Mouse (Mus musculus) C3H10T1/2 (cell line): ENCODE results near the gene Magel2. TPM values are rescaled to one million over a fixed set of nuclear protein-coding genes. Genes with fewer than 3 reads are reported as not detected.

Source experiments
- polyA plus RNA-seq, 2 experiments: library from polyadenylated mRNA; unstranded; fragments of >200 nt; fragmentation: generic; extraction: Trizol; gene quantifications; one replicate each; pipeline ENCODE4 v1.2.1; 2012; ENCODE audit warnings: missing spikeins in 2 of 2

Gene Magel2
- polyA plus RNA-seq, result not detected

DNA sequence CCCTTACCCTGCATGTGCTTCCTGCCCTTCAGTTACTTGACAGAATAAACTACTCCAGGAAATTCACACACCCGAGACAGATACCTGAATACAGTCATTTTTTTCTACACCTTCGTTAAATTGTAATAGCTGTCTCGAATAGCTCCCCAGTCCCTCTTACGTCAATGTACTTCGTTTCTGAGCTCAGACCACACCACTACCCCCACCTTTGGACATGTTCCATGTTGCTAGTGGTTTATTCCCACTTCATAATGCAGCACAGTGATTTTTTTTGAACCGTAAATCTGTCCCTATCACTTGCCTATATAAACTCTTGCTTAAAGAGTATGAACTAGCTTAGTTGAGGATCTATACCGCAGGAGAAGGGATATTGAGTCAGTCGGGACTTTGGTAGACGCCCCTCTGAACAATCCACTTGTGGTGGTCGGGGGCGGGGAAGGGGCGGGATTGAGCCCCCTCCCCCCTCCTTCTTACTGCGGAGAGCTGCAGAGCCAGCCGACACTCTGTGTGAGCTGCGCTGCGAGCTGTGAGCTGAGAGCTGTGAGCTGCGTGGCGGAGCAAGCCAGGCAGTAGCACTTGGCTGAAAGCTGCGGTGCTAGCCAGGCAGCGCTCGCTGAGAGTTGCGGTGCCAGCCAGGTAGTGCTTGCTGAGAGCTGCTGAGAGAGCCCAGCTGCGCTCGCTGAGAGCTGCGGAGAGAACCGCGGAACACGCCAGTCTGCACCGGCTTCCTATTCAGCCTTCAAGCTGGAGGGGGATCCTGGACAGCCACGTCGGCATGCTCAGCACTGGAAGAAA is at the start of gene Magel2:
TSS of gene Magel2 (plus strand) at position 501 of the 795 bp plus-strand sequence.

DNA sequence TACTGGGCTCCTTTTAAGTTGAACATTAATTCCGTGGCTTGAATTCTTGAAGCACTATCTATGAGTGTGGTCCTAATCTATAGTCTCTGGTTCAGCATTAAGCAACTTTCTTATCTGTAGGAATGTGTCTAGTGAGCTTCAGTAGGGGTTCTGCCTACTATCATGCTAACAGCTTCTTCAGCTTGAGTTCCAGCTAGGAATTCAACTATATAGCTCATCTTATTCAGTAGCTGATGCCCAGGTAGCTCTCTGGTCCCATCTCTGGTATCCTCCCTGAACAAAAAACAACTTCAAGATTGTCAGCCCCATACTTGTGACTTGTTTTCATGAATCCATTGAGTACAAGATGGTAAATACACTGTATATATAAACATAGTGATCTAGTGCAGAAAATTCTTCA is 30.5 kb upstream of the Magel2 start, which contains the start of gene Ndn:
TSS of gene Ndn (plus strand) at position 301 of the 400 bp plus-strand sequence.

DNA sequence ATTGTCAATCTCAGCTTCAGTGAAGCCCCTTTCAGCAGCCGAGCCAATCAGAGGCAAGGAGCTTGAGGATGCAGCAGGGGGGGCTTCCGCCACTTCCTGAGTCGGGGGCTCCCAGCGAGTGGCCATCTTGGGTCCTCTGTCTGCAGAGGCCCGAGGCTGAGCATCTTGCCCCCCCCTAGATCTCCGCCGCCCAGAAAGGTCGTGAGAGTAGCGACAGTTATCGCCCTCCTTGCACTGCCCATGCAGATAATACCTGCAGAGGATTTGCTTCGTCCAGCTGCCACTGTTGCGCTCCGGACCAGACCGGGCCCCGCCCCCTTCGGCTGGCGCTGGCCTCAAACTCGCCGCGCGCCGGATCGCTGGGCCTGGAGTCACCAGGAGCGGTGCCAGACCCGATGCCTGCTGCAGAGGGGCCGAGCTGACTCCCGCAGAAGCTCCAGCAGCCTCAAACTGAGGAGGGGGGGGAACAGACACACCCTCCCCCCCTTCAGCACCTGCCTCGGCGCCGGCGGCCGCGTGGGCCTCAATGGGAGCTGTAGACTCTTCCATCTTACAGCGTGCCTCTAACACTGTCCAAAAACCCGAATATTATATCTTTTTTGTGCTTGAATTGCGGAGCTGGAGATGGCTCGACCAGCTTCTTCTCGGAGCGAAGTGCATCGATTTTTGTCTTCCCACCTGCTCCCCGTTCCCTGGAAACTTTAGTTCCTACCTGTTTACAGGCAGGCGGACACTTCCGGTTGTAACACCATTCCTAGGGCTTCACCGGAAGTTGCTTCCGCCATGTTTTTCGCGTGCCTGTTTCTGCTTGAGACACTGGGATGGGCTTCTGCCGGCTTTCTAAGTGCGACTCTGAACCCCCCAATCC is 42.9 kb downstream of the Magel2 start, which contains the start of gene Mkrn3:
TSS of gene Mkrn3 (minus strand) at position 647 of the 868 bp plus-strand sequence.

Other genes with a start within 250 kb of the Magel2 start
- gene Ndn, start 30.4 kb upstream of the Magel2 start, polyA plus RNA-seq, result under 1 TPM; 0.05 to 0.13 TPM
- gene Mkrn3, start 43.1 kb downstream of the Magel2 start, polyA plus RNA-seq, result 1 to 10 TPM in 1 of 2 experiments, under 1 TPM in 1; 0.11 to 1.1 TPM
- 1 to 10 TPM; 1.7 to 2.9 TPM for gene Peg12, start 87.5 kb downstream of the Magel2 start, polyA plus RNA-seq